Mouse (Mus musculus) heart, postnatal 25 days (tissue): Measurements from ENCODE around the gene Plekha6. TPM values are rescaled to one million over a fixed set of nuclear protein-coding genes. Genes with fewer than 3 reads are reported as not detected.

Source experiments
- DNase-seq: peaks from one replicate; pipeline ENCODE4 v3.0.0; 2022; ENCODE audit warnings: low spot score
- intact Hi-C: fragments of 180-260 bp; cut with DNase I; formaldehyde crosslinking; loops from one replicate; pipeline ENCODE4 v1.15.1; 2025
- total RNA-seq, 2 experiments: library from RNA; stranded (reverse); gene quantifications; 2 replicates each; pipeline ENCODE4 v1.2.3; 2021

Plekha6 gene
- total RNA-seq, 2 experiments from 2014 or later, result 66.5 to 77.1 TPM

GRCm38 (mm10) chr1:133228809-133229487, 64.9 kb downstream of the Plekha6 start:
- peak; percentile 58 for DNase-seq
- intact Hi-C loops, result loop anchor here (5.0 kb wide), 1 partner anchor 38 kb away; no protein-coding TSS in a partner anchor

GRCm38 (mm10) chr1:133231523-133232193, 67.6 kb downstream of the Plekha6 start:
- intact Hi-C loops, result no loop called here
- no peak for DNase-seq

- intact Hi-C loops, result no loop called here
- DNase-seq, result no peak
These were observed 71.9 kb downstream of the Plekha6 start for GRCm38 (mm10) chr1:133235909-133236308.

- DNase-seq, result peak; percentile 54
- intact Hi-C loops, result no loop called here
These were observed 72.9 kb downstream of the Plekha6 start for GRCm38 (mm10) chr1:133236693-133237440.

GRCm38 (mm10) chr1:133237670-133238069, 73.7 kb downstream of the Plekha6 start:
- intact Hi-C loops, result no loop called here
- DNase-seq, result peak; percentile 74

GRCm38 (mm10) chr1:133239121-133239812, 75.3 kb downstream of the Plekha6 start:
- intact Hi-C loops, result no loop called here

GRCm38 (mm10) chr1:133239813-133240160, 75.8 kb downstream of the Plekha6 start:
- no peak for DNase-seq
- intact Hi-C loops, result no loop called here

More at GRCm38 (mm10) chr1:133239121-133239812, 75.3 kb downstream of the Plekha6 start:
- DNase-seq, result no peak

GRCm38 (mm10) chr1:133240881-133241280, 76.9 kb downstream of the Plekha6 start:
- intact Hi-C loops, result no loop called here
- DNase-seq, result peak; percentile 71

GRCm38 (mm10) chr1:133244668-133245067, 80.7 kb downstream of the Plekha6 start:
- intact Hi-C loops, result no loop called here
- DNase-seq, result no peak

- no peak for DNase-seq
- intact Hi-C loops, result no loop called here
These were observed 81.9 kb downstream of the Plekha6 start for GRCm38 (mm10) chr1:133245690-133246619.

GRCm38 (mm10) chr1:133247189-133247588, 83.2 kb downstream of the Plekha6 start:
- intact Hi-C loops, result no loop called here

GRCm38 (mm10) chr1:133250761-133251160, 86.8 kb downstream of the Plekha6 start:
- DNase-seq, result no peak
- intact Hi-C loops, result no loop called here

More at GRCm38 (mm10) chr1:133247189-133247588, 83.2 kb downstream of the Plekha6 start:
- no peak for DNase-seq

- intact Hi-C loops, result no loop called here
- no peak for DNase-seq
These were observed 87.6 kb downstream of the Plekha6 start for GRCm38 (mm10) chr1:133251625-133252034.

- intact Hi-C loops, result no loop called here
- no peak for DNase-seq
These were observed 88.2 kb downstream of the Plekha6 start for GRCm38 (mm10) chr1:133252251-133252650.

- intact Hi-C loops, result no loop called here
- DNase-seq, result no peak
These were observed 89.0 kb downstream of the Plekha6 start for GRCm38 (mm10) chr1:133252801-133253531.

- intact Hi-C loops, result no loop called here
- DNase-seq, result no peak
These were observed 89.5 kb downstream of the Plekha6 start for GRCm38 (mm10) chr1:133253532-133253866.

GRCm38 (mm10) chr1:133254226-133254625, 90.2 kb downstream of the Plekha6 start:
- intact Hi-C loops, result no loop called here
- no peak for DNase-seq
